Mouse (Mus musculus): ENCODE results near the gene Pkn3.
"Not testable (repeated sequence)": the region's sequence is repeated elsewhere in the genome, so short reads cannot be mapped to it uniquely, and the experiment has no call there.

The Pkn3 gene

GRCm38 (mm10) chr2:30077502-30078348 is at the start of gene Pkn3:
Gene Pkn3, plus strand, starts transcription at chr2:30077684.
- peak; percentile 87 for DNase-seq (ENCODE audit: extremely low spot score, low spot score)

- no peak for DNase-seq (ENCODE audit: extremely low spot score, low spot score)
Measured at GRCm38 (mm10) chr2:30032244-30032846, 45.1 kb upstream of the Pkn3 start.

GRCm38 (mm10) chr2:30032957-30033356 is 44.5 kb upstream of the Pkn3 start:
- DNase-seq (ENCODE audit: extremely low spot score, low spot score), result no peak

- DNase-seq (ENCODE audit: extremely low spot score, low spot score), result no peak
Measured at GRCm38 (mm10) chr2:30037762-30038161, 39.7 kb upstream of the Pkn3 start.

GRCm38 (mm10) chr2:30038370-30038769 is 39.1 kb upstream of the Pkn3 start:
- DNase-seq (ENCODE audit: extremely low spot score, low spot score), result no peak

- no peak for DNase-seq (ENCODE audit: extremely low spot score, low spot score)
Measured at GRCm38 (mm10) chr2:30039687-30040086, 37.8 kb upstream of the Pkn3 start.

- DNase-seq (ENCODE audit: extremely low spot score, low spot score), result peak; percentile 67
Measured at GRCm38 (mm10) chr2:30042445-30042844, 35.0 kb upstream of the Pkn3 start.

- DNase-seq (ENCODE audit: extremely low spot score, low spot score), result no peak
Measured at GRCm38 (mm10) chr2:30044550-30044949, 32.9 kb upstream of the Pkn3 start.

GRCm38 (mm10) chr2:30047127-30047526 is 30.4 kb upstream of the Pkn3 start:
- DNase-seq (ENCODE audit: extremely low spot score, low spot score), result no peak

- DNase-seq (ENCODE audit: extremely low spot score, low spot score), result no peak
Measured at GRCm38 (mm10) chr2:30048101-30048501, 29.4 kb upstream of the Pkn3 start.

- DNase-seq (ENCODE audit: extremely low spot score, low spot score), result peak; percentile 99
Measured at GRCm38 (mm10) chr2:30048699-30049388, 28.6 kb upstream of the Pkn3 start, which contains the start of gene Wdr34. Gene Wdr34, minus strand, starts transcription at chr2:30048881.

GRCm38 (mm10) chr2:30049831-30050230 is 27.7 kb upstream of the Pkn3 start:
- DNase-seq (ENCODE audit: extremely low spot score, low spot score), result no peak

- DNase-seq (ENCODE audit: extremely low spot score, low spot score), result no peak
Measured at GRCm38 (mm10) chr2:30051992-30052761, 25.3 kb upstream of the Pkn3 start.

- not testable (repeated sequence) for DNase-seq (ENCODE audit: extremely low spot score, low spot score)
Measured at GRCm38 (mm10) chr2:30055310-30055709, 22.2 kb upstream of the Pkn3 start.

- DNase-seq (ENCODE audit: extremely low spot score, low spot score), result no peak
Measured at GRCm38 (mm10) chr2:30056736-30057135, 20.7 kb upstream of the Pkn3 start.

- no peak for DNase-seq (ENCODE audit: extremely low spot score, low spot score)
Measured at GRCm38 (mm10) chr2:30057223-30057904, 20.1 kb upstream of the Pkn3 start, which contains the start of gene Set. Gene Set, plus strand, starts transcription at chr2:30057378.

- no peak for DNase-seq (ENCODE audit: extremely low spot score, low spot score)
Measured at GRCm38 (mm10) chr2:30058418-30058817, 19.1 kb upstream of the Pkn3 start.

- peak; percentile 84 for DNase-seq (ENCODE audit: extremely low spot score, low spot score)
Measured at GRCm38 (mm10) chr2:30061215-30062166, 16.0 kb upstream of the Pkn3 start.

GRCm38 (mm10) chr2:30062249-30063093 is 15.0 kb upstream of the Pkn3 start:
- peak; percentile 86 for DNase-seq (ENCODE audit: extremely low spot score, low spot score)
